Mouse (Mus musculus): ENCODE measurements around the gene Rnf186. TPM values are rescaled to one million over a fixed set of nuclear protein-coding genes. Genes with fewer than 3 reads are reported as not detected.
A peak's percentile ranks its signal among the peaks of the same experiment; 100 is the strongest.

Rnf186 gene
- polyA plus RNA-seq, 1 experiment: not detected

- TF ChIP-seq POLR2A (IDR thresholded peaks at IDR 0.05; ENCODE audit: control insufficient read depth, low read depth, low read length): no peak
- TF ChIP-seq CTCF (IDR thresholded peaks at IDR 0.05; ENCODE audit: control insufficient read depth, insufficient read depth, insufficient replicate concordance, low read depth, low read length): no peak
- Histone ChIP-seq H3K4me3 (ENCODE audit: control insufficient read depth, low read depth, low read length) (no peak overlapping the region), H3K36me3 (ENCODE audit: control insufficient read depth, insufficient read depth, low read length) (no peaks in the 10 kb centered on the region), H3K4me1 (ENCODE audit: control insufficient read depth, insufficient read depth, low read length) (no peaks in the 10 kb centered on the region), H3K27ac (ENCODE audit: control insufficient read depth, insufficient read depth, low read depth, low read length) (no peak overlapping the region), H3K27me3 (ENCODE audit: control insufficient read depth, insufficient read depth, low read length) (no peaks in the 10 kb centered on the region)
These were observed 7.8 kb upstream of the Rnf186 start for GRCm38 (mm10) chr4:138959120-138959519.

DNA sequence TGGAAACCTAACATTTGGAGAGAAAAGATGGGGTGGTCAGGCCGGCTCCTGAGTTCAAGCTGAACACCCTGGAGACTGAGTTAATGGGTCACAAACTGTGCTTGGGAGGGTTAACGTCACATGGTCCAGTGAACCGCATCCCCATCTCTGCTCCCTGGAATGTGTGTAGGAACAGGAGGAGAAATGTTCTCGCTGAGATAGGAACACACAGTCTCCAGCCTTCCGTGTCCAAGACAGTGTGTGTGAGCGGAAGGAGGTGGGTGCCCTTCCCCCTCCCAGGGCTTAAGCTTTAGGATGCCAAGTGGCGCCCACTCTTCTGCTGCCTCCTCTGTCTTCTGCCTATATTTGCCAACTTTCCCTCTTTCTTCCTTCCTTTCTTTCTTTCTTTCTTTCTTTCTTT is 7.0 kb upstream of the Rnf186 start:
- H3K4me3 ChIP-seq (ENCODE audit: control insufficient read depth, low read depth, low read length): no peak overlapping the region
- H3K27me3 ChIP-seq (ENCODE audit: control insufficient read depth, insufficient read depth, low read length): no peaks in the 10 kb centered on the region
- TF ChIP-seq POLR2A (IDR thresholded peaks at IDR 0.05; ENCODE audit: control insufficient read depth, low read depth, low read length) (no peak), CTCF (IDR thresholded peaks at IDR 0.05; ENCODE audit: control insufficient read depth, insufficient read depth, insufficient replicate concordance, low read depth, low read length) (no peak)
- H3K4me1 ChIP-seq (ENCODE audit: control insufficient read depth, insufficient read depth, low read length): no peaks in the 10 kb centered on the region
- H3K36me3 ChIP-seq (ENCODE audit: control insufficient read depth, insufficient read depth, low read length): no peaks in the 10 kb centered on the region
- no peak overlapping the region for H3K27ac ChIP-seq (ENCODE audit: control insufficient read depth, insufficient read depth, low read depth, low read length)

DNA sequence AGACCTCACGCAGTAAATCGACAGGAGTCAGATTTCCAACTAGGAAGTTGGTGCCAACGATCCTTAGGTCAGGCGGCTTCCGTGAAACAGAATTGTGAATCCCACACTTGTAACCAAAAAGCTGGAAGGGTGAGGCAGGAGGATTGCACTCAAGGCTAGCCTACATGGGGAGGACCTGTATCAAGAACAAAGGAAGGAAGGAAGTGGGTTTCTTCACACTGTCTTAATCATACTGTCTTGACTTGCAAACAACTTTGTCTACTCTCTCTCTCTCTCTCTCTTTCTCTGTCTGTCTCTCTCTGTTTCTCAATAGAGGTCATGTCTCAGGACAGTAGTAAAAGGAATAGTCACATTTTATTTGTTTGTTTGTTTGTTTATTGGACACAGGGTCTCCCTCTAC is 4.2 kb upstream of the Rnf186 start:
- Histone ChIP-seq H3K4me3 (ENCODE audit: control insufficient read depth, low read depth, low read length) (no peak overlapping the region), H3K27ac (ENCODE audit: control insufficient read depth, insufficient read depth, low read depth, low read length) (no peak overlapping the region), H3K36me3 (ENCODE audit: control insufficient read depth, insufficient read depth, low read length) (no peaks in the 10 kb centered on the region), H3K4me1 (ENCODE audit: control insufficient read depth, insufficient read depth, low read length) (no peaks in the 10 kb centered on the region), H3K27me3 (ENCODE audit: control insufficient read depth, insufficient read depth, low read length) (no peaks in the 10 kb centered on the region)
- TF ChIP-seq CTCF (IDR thresholded peaks at IDR 0.05; ENCODE audit: control insufficient read depth, insufficient read depth, insufficient replicate concordance, low read depth, low read length) (no peak), POLR2A (IDR thresholded peaks at IDR 0.05; ENCODE audit: control insufficient read depth, low read depth, low read length) (no peak)

GRCm38 (mm10) chr4:138965871-138966270 is 1.0 kb upstream of the Rnf186 start:
- Histone ChIP-seq H3K27me3 (ENCODE audit: control insufficient read depth, insufficient read depth, low read length) (no peaks in the 10 kb centered on the region), H3K4me3 (ENCODE audit: control insufficient read depth, low read depth, low read length) (no peak overlapping the region), H3K27ac (ENCODE audit: control insufficient read depth, insufficient read depth, low read depth, low read length) (no peak overlapping the region), H3K36me3 (ENCODE audit: control insufficient read depth, insufficient read depth, low read length) (no peaks in the 10 kb centered on the region), H3K4me1 (ENCODE audit: control insufficient read depth, insufficient read depth, low read length) (no peaks in the 10 kb centered on the region)
- TF ChIP-seq POLR2A (IDR thresholded peaks at IDR 0.05; ENCODE audit: control insufficient read depth, low read depth, low read length): no peak
- TF ChIP-seq CTCF (IDR thresholded peaks at IDR 0.05; ENCODE audit: control insufficient read depth, insufficient read depth, insufficient replicate concordance, low read depth, low read length): no peak

- no peak overlapping the region for H3K27ac ChIP-seq (ENCODE audit: control insufficient read depth, insufficient read depth, low read depth, low read length)
- no peaks in the 10 kb centered on the region for H3K36me3 ChIP-seq (ENCODE audit: control insufficient read depth, insufficient read depth, low read length)
- TF ChIP-seq POLR2A (IDR thresholded peaks at IDR 0.05; ENCODE audit: control insufficient read depth, low read depth, low read length): no peak
- no peak for TF ChIP-seq CTCF (IDR thresholded peaks at IDR 0.05; ENCODE audit: control insufficient read depth, insufficient read depth, insufficient replicate concordance, low read depth, low read length)
- H3K4me3 ChIP-seq (ENCODE audit: control insufficient read depth, low read depth, low read length): no peak overlapping the region
- peaks cover 7% of the 10 kb centered on the region for H3K4me1 ChIP-seq (ENCODE audit: control insufficient read depth, insufficient read depth, low read length)
- no peaks in the 10 kb centered on the region for H3K27me3 ChIP-seq (ENCODE audit: control insufficient read depth, insufficient read depth, low read length)
These were observed 573 bp downstream of the Rnf186 start for GRCm38 (mm10) chr4:138967485-138967884.

DNA sequence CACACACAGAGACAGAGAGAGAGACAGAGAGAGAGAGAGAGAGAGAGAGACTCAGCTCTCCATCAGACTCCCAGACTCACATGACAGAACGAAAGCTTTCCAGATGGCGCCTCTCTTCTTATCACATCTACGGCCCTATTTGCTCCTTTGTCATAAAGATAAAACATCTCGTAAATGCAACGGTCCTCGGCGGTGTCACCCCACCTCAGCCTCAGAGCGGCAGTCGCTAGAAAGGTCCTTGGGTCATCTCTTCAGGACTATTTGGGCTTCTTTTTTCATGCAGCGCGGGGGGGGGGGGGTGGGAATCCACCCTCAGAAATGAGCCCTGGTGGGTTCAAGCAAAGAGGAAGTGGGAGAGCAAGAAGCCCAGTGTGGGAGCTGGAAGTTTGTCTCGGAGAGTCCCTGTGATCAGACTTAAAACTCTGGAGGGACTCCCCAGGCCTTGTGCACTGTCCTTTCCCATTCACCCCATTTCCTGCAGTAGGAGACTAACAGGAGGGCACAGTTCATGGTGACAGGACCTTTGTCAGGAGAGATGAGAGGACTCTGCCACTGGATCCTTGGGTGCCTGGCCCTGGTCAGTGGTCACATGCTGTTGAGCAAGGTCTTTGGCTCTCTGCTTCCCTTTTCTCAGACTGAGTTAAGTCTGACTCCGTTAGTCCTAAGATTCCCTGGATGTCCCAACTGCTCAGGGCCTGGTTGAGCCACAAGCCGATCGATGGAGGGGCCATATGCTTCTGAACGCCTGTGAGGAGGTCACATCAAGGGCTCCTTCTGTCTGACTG is 2.1 kb downstream of the Rnf186 start:
- TF ChIP-seq POLR2A (IDR thresholded peaks at IDR 0.05; ENCODE audit: control insufficient read depth, low read depth, low read length): no peak
- TF ChIP-seq CTCF (IDR thresholded peaks at IDR 0.05; ENCODE audit: control insufficient read depth, insufficient read depth, insufficient replicate concordance, low read depth, low read length): no peak
- Histone ChIP-seq H3K27ac (ENCODE audit: control insufficient read depth, insufficient read depth, low read depth, low read length) (no peak overlapping the region), H3K27me3 (ENCODE audit: control insufficient read depth, insufficient read depth, low read length) (no peaks in the 10 kb centered on the region), H3K4me1 (ENCODE audit: control insufficient read depth, insufficient read depth, low read length) (peaks cover 17% of the 10 kb centered on the region), H3K36me3 (ENCODE audit: control insufficient read depth, insufficient read depth, low read length) (no peaks in the 10 kb centered on the region), H3K4me3 (ENCODE audit: control insufficient read depth, low read depth, low read length) (no peak overlapping the region)

- Histone ChIP-seq H3K4me3 (ENCODE audit: control insufficient read depth, low read depth, low read length) (no peak overlapping the region), H3K4me1 (ENCODE audit: control insufficient read depth, insufficient read depth, low read length) (peaks cover 17% of the 10 kb centered on the region), H3K27ac (ENCODE audit: control insufficient read depth, insufficient read depth, low read depth, low read length) (peak overlapping the region; percentile 47; the same call in 1 of the 2 replicates), H3K36me3 (ENCODE audit: control insufficient read depth, insufficient read depth, low read length) (no peaks in the 10 kb centered on the region), H3K27me3 (ENCODE audit: control insufficient read depth, insufficient read depth, low read length) (no peaks in the 10 kb centered on the region)
- no peak for TF ChIP-seq CTCF (IDR thresholded peaks at IDR 0.05; ENCODE audit: control insufficient read depth, insufficient read depth, insufficient replicate concordance, low read depth, low read length)
- TF ChIP-seq POLR2A (IDR thresholded peaks at IDR 0.05; ENCODE audit: control insufficient read depth, low read depth, low read length): no peak
These were observed 2.8 kb downstream of the Rnf186 start for GRCm38 (mm10) chr4:138969736-138970135.
